Mouse (Mus musculus) urinary bladder, adult 2 months (tissue): ENCODE data around the gene Serpina3j. TPM values are rescaled to one million over a fixed set of nuclear protein-coding genes. Genes with fewer than 3 reads are reported as not detected.
"Not testable (repeated sequence)": the region's sequence is repeated elsewhere in the genome, so short reads cannot be mapped to it uniquely, and the experiment has no call there.

Source experiments
- DNase-seq: peaks from one replicate; pipeline ENCODE4 v3.0.0; 2022; ENCODE audit warnings: low spot score
- polyA plus RNA-seq: library from polyadenylated mRNA; depleted of rRNA; stranded (reverse); fragments of >200 nt; gene quantifications from 2 replicates; pipeline ENCODE4 v1.2.3, GENCODE M21; 2012; rRNA removed

Serpina3j gene
- 0.10 and 0.13 TPM in 2 replicates for polyA plus RNA-seq

- no peak for DNase-seq
Observed at GRCm38 (mm10) chr12:104314253-104314652, at the start of gene Serpina3j. Serpina3j (plus strand) TSS chr12:104314553.

- no peak for DNase-seq
Observed at GRCm38 (mm10) chr12:104266374-104266773, 48.0 kb upstream of the Serpina3j start.

- no peak for DNase-seq
Observed at GRCm38 (mm10) chr12:104278216-104279055, 35.9 kb upstream of the Serpina3j start.

- no peak for DNase-seq
Observed at GRCm38 (mm10) chr12:104279056-104279435, 35.3 kb upstream of the Serpina3j start.

GRCm38 (mm10) chr12:104283380-104283779 lies 31.0 kb upstream of the Serpina3j start:
- no peak for DNase-seq

- no peak for DNase-seq
Observed at GRCm38 (mm10) chr12:104288336-104288735, 26.0 kb upstream of the Serpina3j start.

- DNase-seq: no peak
Observed at GRCm38 (mm10) chr12:104289872-104290271, 24.5 kb upstream of the Serpina3j start.

GRCm38 (mm10) chr12:104293963-104294362 lies 20.4 kb upstream of the Serpina3j start:
- DNase-seq: no peak

GRCm38 (mm10) chr12:104298049-104298448 lies 16.3 kb upstream of the Serpina3j start:
- DNase-seq: no peak

GRCm38 (mm10) chr12:104305991-104306390 lies 8.4 kb upstream of the Serpina3j start:
- no peak for DNase-seq

- no peak for DNase-seq
Observed at GRCm38 (mm10) chr12:104322454-104322853, 8.1 kb downstream of the Serpina3j start.

GRCm38 (mm10) chr12:104331701-104332100 lies 17.3 kb downstream of the Serpina3j start:
- no peak for DNase-seq

GRCm38 (mm10) chr12:104336873-104337272 lies 22.5 kb downstream of the Serpina3j start:
- DNase-seq: not testable (repeated sequence)

GRCm38 (mm10) chr12:104338226-104338625 lies 23.9 kb downstream of the Serpina3j start, which contains the start of the genes Serpina3k and Serpina3m:
Serpina3k (plus strand) TSS chr12:104338486.
Serpina3m (plus strand) TSS chr12:104338486.
- not testable (repeated sequence) for DNase-seq

GRCm38 (mm10) chr12:104338705-104339104 lies 24.4 kb downstream of the Serpina3j start:
- no peak for DNase-seq

GRCm38 (mm10) chr12:104342489-104342888 lies 28.1 kb downstream of the Serpina3j start:
- DNase-seq: not testable (repeated sequence)

- DNase-seq: no peak
Observed at GRCm38 (mm10) chr12:104345181-104345580, 30.8 kb downstream of the Serpina3j start.

GRCm38 (mm10) chr12:104345707-104346106 lies 31.4 kb downstream of the Serpina3j start:
- DNase-seq: no peak

GRCm38 (mm10) chr12:104347091-104347490 lies 32.7 kb downstream of the Serpina3j start:
- DNase-seq: no peak

GRCm38 (mm10) chr12:104351812-104352211 lies 37.5 kb downstream of the Serpina3j start:
- not testable (repeated sequence) for DNase-seq

GRCm38 (mm10) chr12:104356006-104356405 lies 41.7 kb downstream of the Serpina3j start:
- DNase-seq: no peak

- DNase-seq: no peak
Observed at GRCm38 (mm10) chr12:104369986-104370385, 55.6 kb downstream of the Serpina3j start.
